In the genomic region with DNA sequence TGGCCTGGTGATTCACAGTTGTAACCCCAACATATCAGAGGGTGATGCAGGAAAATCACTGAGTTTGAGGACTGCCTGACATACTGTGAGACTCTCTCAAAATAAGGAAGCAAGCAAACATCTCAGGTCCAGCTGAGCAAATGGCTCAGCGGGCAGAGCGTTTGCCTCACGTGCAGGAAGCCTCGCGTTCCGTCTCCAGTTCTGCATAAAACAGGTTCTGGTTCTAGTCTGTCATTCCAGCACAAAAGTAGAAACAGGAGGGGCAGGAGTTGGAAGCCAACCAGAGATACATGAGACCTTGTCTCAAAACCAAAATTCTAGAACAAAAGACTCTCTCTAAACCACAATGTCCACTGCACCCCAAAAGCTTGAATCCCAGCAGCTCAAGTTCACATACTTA, we compare ENCODE assay signal across 8 mouse cellular contexts. TPM values are rescaled to one million over a fixed set of nuclear protein-coding genes. Genes with fewer than 3 reads are reported as not detected.
DNase-seq lines count a peak whose midpoint lies in the region; ATAC-seq lines count a peak whose summit lies in the region.

No protein-coding gene starts in this region.

- peak overlapping the region; percentile 85 for H3K4me2 ChIP-seq in heart, embryonic 11.5 days
- peak overlapping the region; percentile 69 for H3K4me2 ChIP-seq in hindbrain, embryonic 15.5 days

- peaks cover 11% of the 10 kb centered on the region; the same call in 1 of the 2 replicates for H3K79me2 ChIP-seq in macrophage (ENCODE audit: inconsistent target)

- peaks cover 23% of the 10 kb centered on the region for H3K4me1 ChIP-seq in heart, embryonic 11.5 days (ENCODE audit: control insufficient read depth, insufficient read depth, low read length)
- peaks cover 23% of the 10 kb centered on the region for H3K4me1 ChIP-seq in hindbrain, embryonic 15.5 days (replicated peaks)

- no peak for DNase-seq in heart, postnatal 36 days
- DNase-seq in brain, adult 2 months (ENCODE audit: low read depth, low spot score) = peak; percentile 46
- no peak for DNase-seq in urinary bladder, postnatal 10 days (ENCODE audit: low spot score)
- no peak for DNase-seq in spleen, postnatal 4 days (ENCODE audit: low spot score in 2 of 2)
- DNase-seq in gastrocnemius, postnatal 36 days = no peak

- no peaks in the 10 kb centered on the region for H3K36me3 ChIP-seq in heart, embryonic 11.5 days (ENCODE audit: control insufficient read depth, insufficient read depth, low read length)
- H3K36me3 ChIP-seq in hindbrain, embryonic 15.5 days = 0 out of 2 replicates have a peak, but pooled peaks cover 4% of the 10 kb centered on the region
- H3K36me3 ChIP-seq in macrophage (ENCODE audit: inconsistent target) = no peaks in the 10 kb centered on the region

- H3K9me3 ChIP-seq in heart, embryonic 11.5 days (replicated peaks; ENCODE audit: control insufficient read depth, low read length) = no peaks in the 10 kb centered on the region
- no peaks in the 10 kb centered on the region for H3K9me3 ChIP-seq in hindbrain, embryonic 15.5 days

- peak overlapping the region; percentile 77 for H3K9ac ChIP-seq in heart, embryonic 11.5 days (ENCODE audit: low read depth, low read length)
- H3K9ac ChIP-seq in hindbrain, embryonic 15.5 days = peak overlapping the region; percentile 60

- intact Hi-C loops in heart, postnatal 36 days (cut with DNase I) = loop anchor here (2.0 kb wide), 1 partner anchor 34 kb away; no protein-coding TSS in a partner anchor
- intact Hi-C loops in gastrocnemius, postnatal 36 days (cut with DNase I) = no loop called here

- WGBS in heart, embryonic 11.5 days (ENCODE audit: insufficient replicate concordance) = 1% methylated on average over 6 of the region's 6 CpGs
- 1% methylated on average over 6 of the region's 6 CpGs for WGBS in hindbrain, embryonic 15.5 days
- 0% methylated on average over 6 of the region's 6 CpGs for WGBS in macrophage (ENCODE audit: missing documents)

- H3K27me3 ChIP-seq in heart, embryonic 11.5 days (ENCODE audit: control insufficient read depth, insufficient read depth, low read length) = no peaks in the 10 kb centered on the region
- no peaks in the 10 kb centered on the region for H3K27me3 ChIP-seq in hindbrain, embryonic 15.5 days

- peak overlapping the region; percentile 54 for H3K27ac ChIP-seq in heart, embryonic 11.5 days (ENCODE audit: low read depth, low read length)
- peak overlapping the region; percentile 69 for H3K27ac ChIP-seq in hindbrain, embryonic 15.5 days (replicated peaks)
- H3K27ac ChIP-seq in macrophage = peak overlapping the region; percentile 75

- peak overlapping the region; percentile 60 for H3K4me3 ChIP-seq in heart, embryonic 11.5 days (ENCODE audit: low read depth, low read length)
- H3K4me3 ChIP-seq in hindbrain, embryonic 15.5 days = peak overlapping the region; percentile 56
- peak overlapping the region; percentile 73 for H3K4me3 ChIP-seq in macrophage (ENCODE audit: inconsistent target)

- no peak for ATAC-seq in heart, embryonic 11.5 days (replicated peaks; ENCODE audit: insufficient number of reproducible peaks, low FRiP score, low TSS enrichment)
- ATAC-seq in hindbrain, embryonic 15.5 days (ENCODE audit: low FRiP score, low read depth) = no peak

RNA-seq across cellular contexts. Expression of a gene that starts 0.5 kb away (rescaled TPM):
- 2.3 and 3.3 TPM in 2 replicates for polyA plus RNA-seq in heart, embryonic 11.5 days (2014; fragmentation: Nextera tagmentation; extraction: Ambion mirVana)
- total RNA-seq in heart, postnatal 36 days (2021) = 1 to 10 TPM; 2.1 to 2.5 TPM
- 8.5 and 11.7 TPM in 2 replicates for polyA plus RNA-seq in hindbrain, embryonic 15.5 days (2015; fragmentation: Nextera tagmentation; extraction: Ambion mirVana)
- total RNA-seq in macrophage (2018; cell fraction: chromatin; rRNA removed) = 10 to 100 TPM in 20 of 26 experiments, 1 to 10 TPM in 6; 7.1 to 19.0 (median 12.5) TPM
- total RNA-seq in macrophage (2018; cell fraction: cytosol; rRNA removed) = 1 to 10 TPM in 13 of 26 experiments, under 1 TPM in 13; 0.62 to 1.6 (median 1.0) TPM
- 10 to 100 TPM in 1 of 26 experiments, 1 to 10 TPM in 25; 1.4 to 11.4 (median 4.2) TPM for total RNA-seq in macrophage (2018; cell fraction: nucleus; rRNA removed)
- polyA plus RNA-seq in macrophage (2018) = 0.63 to 1.3 TPM (median 1.1 TPM) in 3 replicates
- total RNA-seq in gastrocnemius, postnatal 36 days (2021) = under 1 TPM in 1 of 2 experiments, not detected in 1; 0.30 TPM

RNA-seq across cellular contexts. Expression of a gene that starts 0.6 kb away (rescaled TPM):
- 39.0 and 45.1 TPM in 2 replicates for polyA plus RNA-seq in heart, embryonic 11.5 days (2014; fragmentation: Nextera tagmentation; extraction: Ambion mirVana)
- 10 to 100 TPM; 57.0 to 58.5 TPM for total RNA-seq in heart, postnatal 36 days (2021)
- polyA plus RNA-seq in hindbrain, embryonic 15.5 days (2015; fragmentation: Nextera tagmentation; extraction: Ambion mirVana) = 51.7 and 53.8 TPM in 2 replicates
- total RNA-seq in macrophage (2018; cell fraction: chromatin; rRNA removed) = 10 to 100 TPM in 13 of 26 experiments, 1 to 10 TPM in 13; 1.2 to 40.1 (median 10.5) TPM
- 10 to 100 TPM; 29.1 to 56.4 (median 38.6) TPM for total RNA-seq in macrophage (2018; cell fraction: cytosol; rRNA removed)
- 10 to 100 TPM in 25 of 26 experiments, 1 to 10 TPM in 1; 10.0 to 47.0 (median 18.5) TPM for total RNA-seq in macrophage (2018; cell fraction: nucleus; rRNA removed)
- polyA plus RNA-seq in macrophage (2018) = 14.3 to 71.0 TPM (median 48.2 TPM) in 3 replicates
- 10 to 100 TPM in 1 of 2 experiments, 1 to 10 TPM in 1; 7.8 to 10.5 TPM for total RNA-seq in gastrocnemius, postnatal 36 days (2021)

RNA-seq across cellular contexts. Expression of a gene that starts 8.8 kb away (rescaled TPM):
- 5.6 and 6.4 TPM in 2 replicates for polyA plus RNA-seq in heart, embryonic 11.5 days (2014; fragmentation: Nextera tagmentation; extraction: Ambion mirVana)
- total RNA-seq in heart, postnatal 36 days (2021) = 10 to 100 TPM; 12.4 to 13.4 TPM
- polyA plus RNA-seq in hindbrain, embryonic 15.5 days (2015; fragmentation: Nextera tagmentation; extraction: Ambion mirVana) = 21.1 and 23.0 TPM in 2 replicates
- total RNA-seq in macrophage (2018; cell fraction: chromatin; rRNA removed) = 10 to 100 TPM in 1 of 26 experiments, 1 to 10 TPM in 18, under 1 TPM in 6, not detected in 1; 0.20 to 11.4 (median 2.0) TPM
- total RNA-seq in macrophage (2018; cell fraction: cytosol; rRNA removed) = 10 to 100 TPM; 10.6 to 21.1 (median 13.3) TPM
- 10 to 100 TPM in 4 of 26 experiments, 1 to 10 TPM in 22; 3.3 to 11.7 (median 6.5) TPM for total RNA-seq in macrophage (2018; cell fraction: nucleus; rRNA removed)
- polyA plus RNA-seq in macrophage (2018) = 12.4 to 19.7 TPM (median 16.8 TPM) in 3 replicates
- 1 to 10 TPM; 2.3 to 4.1 TPM for total RNA-seq in gastrocnemius, postnatal 36 days (2021)

RNA-seq across cellular contexts. Expression of a gene that starts 10.0 kb away (rescaled TPM):
- 5.3 and 5.5 TPM in 2 replicates for polyA plus RNA-seq in heart, embryonic 11.5 days (2014; fragmentation: Nextera tagmentation; extraction: Ambion mirVana)
- total RNA-seq in heart, postnatal 36 days (2021) = 1 to 10 TPM; 1.7 to 2.7 TPM
- polyA plus RNA-seq in hindbrain, embryonic 15.5 days (2015; fragmentation: Nextera tagmentation; extraction: Ambion mirVana) = 95.5 and 119 TPM in 2 replicates
- 1 to 10 TPM; 2.5 to 8.0 (median 4.6) TPM for total RNA-seq in macrophage (2018; cell fraction: chromatin; rRNA removed)
- 1 to 10 TPM in 7 of 26 experiments, under 1 TPM in 19; 0.33 to 1.4 (median 0.88) TPM for total RNA-seq in macrophage (2018; cell fraction: cytosol; rRNA removed)
- 1 to 10 TPM; 1.8 to 5.5 (median 3.6) TPM for total RNA-seq in macrophage (2018; cell fraction: nucleus; rRNA removed)
- polyA plus RNA-seq in macrophage (2018) = 0.36 to 1.4 TPM (median 0.91 TPM) in 3 replicates
- under 1 TPM; 0.49 to 0.64 TPM for total RNA-seq in gastrocnemius, postnatal 36 days (2021)

RNA-seq across cellular contexts. Expression of a gene that starts 28.8 kb away (rescaled TPM):
- polyA plus RNA-seq in heart, embryonic 11.5 days (2014; fragmentation: Nextera tagmentation; extraction: Ambion mirVana) = 9.0 and 13.1 TPM in 2 replicates
- total RNA-seq in heart, postnatal 36 days (2021) = 1 to 10 TPM; 5.8 to 8.0 TPM
- 9.1 and 9.3 TPM in 2 replicates for polyA plus RNA-seq in hindbrain, embryonic 15.5 days (2015; fragmentation: Nextera tagmentation; extraction: Ambion mirVana)
- 1 to 10 TPM in 10 of 26 experiments, under 1 TPM in 5, not detected in 11; 0.40 to 4.0 (median 1.4) TPM for total RNA-seq in macrophage (2018; cell fraction: chromatin; rRNA removed)
- total RNA-seq in macrophage (2018; cell fraction: cytosol; rRNA removed) = 1 to 10 TPM; 1.4 to 7.9 (median 5.2) TPM
- 1 to 10 TPM in 19 of 26 experiments, under 1 TPM in 6, not detected in 1; 0.40 to 5.5 (median 1.9) TPM for total RNA-seq in macrophage (2018; cell fraction: nucleus; rRNA removed)
- polyA plus RNA-seq in macrophage (2018) = 5.2 to 6.3 TPM (median 5.4 TPM) in 3 replicates
- 1 to 10 TPM; 1.4 to 2.2 TPM for total RNA-seq in gastrocnemius, postnatal 36 days (2021)
